Mouse (Mus musculus): ENCODE results near the gene Hist2h2be. TPM values are rescaled to one million over a fixed set of nuclear protein-coding genes. Genes with fewer than 3 reads are reported as not detected.
"Not testable (repeated sequence)": the region's sequence is repeated elsewhere in the genome, so short reads cannot be mapped to it uniquely, and the experiment has no call there.

The Hist2h2be gene
- polyA plus RNA-seq, 1 experiment, result 8.0 TPM

DNA sequence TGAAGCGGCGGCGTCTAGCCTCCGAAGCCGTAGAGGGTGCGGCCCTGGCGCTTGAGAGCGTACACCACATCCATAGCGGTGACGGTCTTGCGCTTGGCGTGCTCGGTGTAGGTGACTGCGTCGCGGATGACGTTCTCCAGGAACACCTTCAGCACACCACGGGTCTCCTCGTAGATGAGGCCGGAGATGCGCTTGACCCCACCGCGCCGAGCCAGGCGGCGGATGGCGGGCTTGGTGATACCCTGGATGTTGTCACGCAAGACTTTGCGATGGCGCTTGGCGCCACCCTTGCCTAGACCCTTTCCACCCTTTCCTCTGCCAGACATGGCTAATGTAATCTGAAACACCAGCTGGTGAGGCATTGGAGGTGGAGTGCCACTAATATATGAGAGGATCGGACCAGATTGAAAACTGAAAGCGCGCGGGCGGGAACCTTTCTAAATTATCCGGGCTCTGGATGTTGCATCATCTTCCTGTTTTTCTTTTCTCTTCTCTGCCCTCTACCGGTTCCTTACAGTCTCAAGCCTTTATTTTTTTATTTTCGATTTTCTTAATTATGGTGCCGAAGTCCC is 42.1 kb downstream of the Hist2h2be start, which contains the start of gene Hist2h4:
Gene Hist2h4, minus strand, starts transcription at position 333 of the 572 bp plus-strand sequence.
- TF ChIP-seq POLR2A (IDR thresholded peaks at IDR 0.05; ENCODE audit: borderline replicate concordance, insufficient read depth, low read length) (peak; percentile 100), CTCF (IDR thresholded peaks at IDR 0.05; ENCODE audit: borderline replicate concordance, insufficient read depth, low read depth, low read length) (no peak; the same call in 1 of the 2 replicates)
- WGBS, result under 1% methylated on average over 40 of the region's 40 CpGs
- Histone ChIP-seq H3K4me3 (replicated peaks; ENCODE audit: insufficient read depth, low read depth, low read length) (peak within 1 kb of the TSS; percentile 72), H3K4me1 (ENCODE audit: control insufficient read depth, insufficient read depth, low read length) (peaks cover 6% of the 10 kb centered on the region; the same call in 1 of the 2 replicates), H3K27ac (ENCODE audit: insufficient read depth, low read length) (peak within 1 kb of the TSS; percentile 91), H3K27me3 (ENCODE audit: control insufficient read depth, insufficient read depth, low read length) (no peaks in the 10 kb centered on the region)
- DNase-seq, result peak; percentile 98 to 99

DNA sequence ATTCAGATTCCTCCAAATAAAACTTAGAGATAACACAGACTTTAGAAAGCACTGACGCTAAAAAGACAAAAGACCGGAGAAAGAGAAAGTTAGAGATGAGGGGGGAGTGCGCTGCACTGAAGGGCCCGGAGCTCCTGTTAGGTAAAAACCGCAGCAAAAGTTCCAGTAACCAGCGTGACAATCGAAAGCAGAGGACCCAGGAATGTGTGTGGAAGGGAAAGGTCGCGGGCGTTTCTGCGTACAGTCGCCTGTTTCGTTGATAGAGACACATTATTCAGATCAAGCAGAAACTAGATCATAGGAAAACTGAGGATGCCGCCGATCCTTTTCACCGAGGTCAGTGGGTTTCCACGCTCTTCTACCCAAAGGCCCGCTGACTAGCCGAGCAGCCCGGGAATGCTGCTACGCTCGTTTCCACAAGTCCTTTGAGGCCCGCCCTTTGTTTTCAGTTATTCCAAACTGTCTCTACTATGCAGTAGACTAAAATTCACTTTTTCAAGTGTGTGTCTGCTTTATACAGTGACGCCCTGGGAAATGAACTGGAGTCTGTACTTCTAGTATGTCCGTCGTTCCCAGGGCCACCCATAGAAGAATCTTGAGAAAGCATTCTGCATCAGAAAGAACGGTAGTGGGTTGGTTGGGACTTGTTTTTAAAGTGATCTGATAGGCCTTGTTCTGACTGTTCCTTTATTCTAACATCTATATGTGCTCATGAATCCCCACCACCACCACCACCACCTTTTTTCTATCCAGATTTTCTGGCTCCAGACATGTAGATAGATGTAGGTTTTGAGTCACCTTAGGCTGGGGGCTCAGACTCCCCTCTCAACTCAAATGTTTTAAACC is 42.9 kb downstream of the Hist2h2be start:
- WGBS, result 1% methylated on average over 27 of the region's 27 CpGs
- Histone ChIP-seq H3K27me3 (ENCODE audit: control insufficient read depth, insufficient read depth, low read length) (no peaks in the 10 kb centered on the region), H3K27ac (ENCODE audit: insufficient read depth, low read length) (peak overlapping the region; percentile 86), H3K4me3 (replicated peaks; ENCODE audit: insufficient read depth, low read depth, low read length) (peak overlapping the region; percentile 53), H3K4me1 (ENCODE audit: control insufficient read depth, insufficient read depth, low read length) (peaks cover 6% of the 10 kb centered on the region; the same call in 1 of the 2 replicates)
- TF ChIP-seq CTCF (IDR thresholded peaks at IDR 0.05; ENCODE audit: borderline replicate concordance, insufficient read depth, low read depth, low read length) (no peak), POLR2A (IDR thresholded peaks at IDR 0.05; ENCODE audit: borderline replicate concordance, insufficient read depth, low read length) (no peak)
- DNase-seq, result peak in 1 of 2 experiments; percentile 70

DNA sequence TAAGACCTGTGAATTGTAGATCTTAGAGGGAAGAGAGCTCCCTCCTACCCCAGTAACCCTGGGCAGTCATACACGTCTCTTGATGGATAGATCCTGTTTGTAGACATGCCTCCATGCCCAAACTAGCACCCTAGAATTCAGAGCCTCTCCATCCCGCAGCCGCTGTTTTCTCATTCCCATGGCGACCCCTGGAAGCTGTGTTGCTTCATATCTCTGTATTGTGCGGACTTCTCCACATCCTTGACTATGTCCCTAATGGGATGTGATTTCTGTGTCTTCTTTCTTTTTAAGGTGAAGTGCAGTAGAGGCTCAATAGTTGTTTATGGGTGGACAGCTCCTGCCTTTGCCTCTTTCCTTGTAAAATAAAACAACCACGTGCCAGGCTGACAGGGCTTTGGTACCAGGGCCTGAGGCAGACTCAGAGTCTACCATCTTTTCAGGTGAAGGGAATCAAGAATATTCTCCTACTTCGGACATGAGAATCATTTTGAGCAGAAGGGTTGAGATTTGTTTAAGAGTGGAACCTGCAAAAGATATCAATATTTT is 43.6 kb downstream of the Hist2h2be start:
- WGBS, result 52% methylated on average over 7 of the region's 7 CpGs
- DNase-seq, result peak in 1 of 2 experiments; percentile 31
- TF ChIP-seq POLR2A (IDR thresholded peaks at IDR 0.05; ENCODE audit: borderline replicate concordance, insufficient read depth, low read length) (no peak), CTCF (IDR thresholded peaks at IDR 0.05; ENCODE audit: borderline replicate concordance, insufficient read depth, low read depth, low read length) (no peak)
- Histone ChIP-seq H3K4me3 (replicated peaks; ENCODE audit: insufficient read depth, low read depth, low read length) (no peak overlapping the region), H3K4me1 (ENCODE audit: control insufficient read depth, insufficient read depth, low read length) (peaks cover 6% of the 10 kb centered on the region; the same call in 1 of the 2 replicates), H3K27ac (ENCODE audit: insufficient read depth, low read length) (peak overlapping the region; percentile 63; the same call in 1 of the 2 replicates), H3K27me3 (ENCODE audit: control insufficient read depth, insufficient read depth, low read length) (no peaks in the 10 kb centered on the region)

DNA sequence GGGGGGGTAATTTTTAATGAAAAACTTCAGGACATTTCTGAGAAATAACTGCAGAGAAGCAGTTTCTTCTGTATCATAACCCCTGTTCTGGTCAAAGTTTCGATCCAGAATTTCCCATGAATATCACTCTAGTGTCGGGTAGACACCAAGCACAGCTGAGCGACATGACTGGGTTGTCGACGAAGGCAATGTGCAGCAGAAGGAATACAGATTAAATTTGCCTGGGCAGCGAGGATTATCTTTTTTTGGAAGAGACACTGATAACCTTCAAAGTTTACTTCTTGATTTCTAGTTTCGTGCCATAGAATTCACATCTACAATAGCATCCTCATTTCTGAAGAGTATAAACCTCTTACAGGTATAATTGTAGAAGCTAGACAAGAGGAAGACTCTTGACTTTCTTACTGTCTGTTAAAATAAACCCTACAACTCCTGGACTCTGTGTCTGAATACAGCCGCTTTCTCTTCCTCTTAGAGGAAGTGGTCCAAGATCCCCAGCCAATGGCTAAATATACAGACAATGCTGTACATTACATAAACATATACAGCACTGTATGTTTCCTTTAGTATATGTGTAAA is 45.3 kb downstream of the Hist2h2be start:
- Histone ChIP-seq H3K4me1 (ENCODE audit: control insufficient read depth, insufficient read depth, low read length) (peaks cover 6% of the 10 kb centered on the region; the same call in 1 of the 2 replicates), H3K4me3 (replicated peaks; ENCODE audit: insufficient read depth, low read depth, low read length) (no peak overlapping the region), H3K27ac (ENCODE audit: insufficient read depth, low read length) (no peak overlapping the region), H3K27me3 (ENCODE audit: control insufficient read depth, insufficient read depth, low read length) (no peaks in the 10 kb centered on the region)
- TF ChIP-seq CTCF (IDR thresholded peaks at IDR 0.05; ENCODE audit: borderline replicate concordance, insufficient read depth, low read depth, low read length) (no peak), POLR2A (IDR thresholded peaks at IDR 0.05; ENCODE audit: borderline replicate concordance, insufficient read depth, low read length) (no peak)
- no peak for DNase-seq
- WGBS, result 93% methylated on average over 8 of the region's 8 CpGs

DNA sequence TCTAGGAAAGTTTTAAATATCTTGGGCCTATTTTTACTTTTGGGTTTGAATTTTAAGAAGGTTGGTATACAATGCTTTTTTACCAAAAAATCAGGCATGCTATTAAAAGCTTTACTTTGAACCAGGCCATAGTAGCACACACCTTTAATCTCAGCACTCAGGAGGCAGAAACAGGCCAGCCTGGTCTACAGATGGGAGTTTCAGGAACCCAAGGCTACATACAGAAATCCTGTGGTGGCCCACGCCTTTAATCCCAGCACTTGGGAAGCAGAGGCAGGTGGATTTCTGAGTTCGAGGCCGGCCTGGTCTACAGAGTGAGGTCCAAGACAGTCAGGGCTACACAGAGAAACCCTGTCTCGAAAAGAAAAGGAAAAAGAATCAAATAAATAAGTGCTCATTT is 46.6 kb downstream of the Hist2h2be start:
- no peak overlapping the region for H3K27ac ChIP-seq (ENCODE audit: insufficient read depth, low read length)
- TF ChIP-seq CTCF (IDR thresholded peaks at IDR 0.05; ENCODE audit: borderline replicate concordance, insufficient read depth, low read depth, low read length) (no peak), POLR2A (IDR thresholded peaks at IDR 0.05; ENCODE audit: borderline replicate concordance, insufficient read depth, low read length) (no peak)
- 80% methylated on average over 4 of the region's 4 CpGs for WGBS
- peaks cover 6% of the 10 kb centered on the region; the same call in 1 of the 2 replicates for H3K4me1 ChIP-seq (ENCODE audit: control insufficient read depth, insufficient read depth, low read length)
- H3K27me3 ChIP-seq (ENCODE audit: control insufficient read depth, insufficient read depth, low read length), result no peaks in the 10 kb centered on the region
- DNase-seq, result no peak
- H3K4me3 ChIP-seq (replicated peaks; ENCODE audit: insufficient read depth, low read depth, low read length), result no peak overlapping the region

DNA sequence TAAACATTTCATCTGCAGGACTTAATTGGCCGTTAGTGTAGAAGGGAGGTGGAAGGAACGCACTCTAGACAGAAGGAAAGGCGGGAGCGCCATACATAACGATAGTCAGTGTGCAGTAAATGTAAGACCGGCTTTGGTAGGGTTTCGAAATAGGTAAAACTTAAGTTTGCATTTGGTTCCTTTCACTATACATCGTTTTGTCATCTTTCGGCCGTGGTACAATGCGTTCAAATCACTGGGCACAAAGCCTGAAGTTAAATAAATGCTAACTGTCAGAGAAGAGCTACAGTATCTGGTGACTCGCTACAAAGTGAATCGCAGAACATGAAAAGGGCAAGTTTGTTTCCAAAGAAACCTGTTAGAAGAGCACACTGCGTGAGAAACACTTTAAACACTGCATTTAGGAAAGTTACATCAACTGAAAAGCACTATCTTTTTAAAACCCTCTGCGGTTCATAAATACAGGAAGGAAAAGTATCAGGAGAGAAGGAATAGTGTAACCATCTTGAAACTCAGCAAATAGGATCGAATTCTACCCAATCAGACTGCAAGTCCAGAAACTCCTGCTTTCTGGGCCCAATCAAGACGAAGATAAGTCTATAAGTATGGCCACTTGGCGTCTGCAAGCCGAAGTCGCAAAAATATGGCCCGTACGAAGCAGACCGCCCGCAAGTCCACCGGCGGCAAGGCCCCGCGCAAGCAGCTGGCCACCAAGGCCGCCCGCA is 47.3 kb downstream of the Hist2h2be start, which contains the start of gene Hist2h3b:
Gene Hist2h3b, plus strand, starts transcription at position 604 of the 725 bp plus-strand sequence.
- DNase-seq, result peak; percentile 87 to 89
- Histone ChIP-seq H3K4me3 (replicated peaks; ENCODE audit: insufficient read depth, low read depth, low read length) (peak within 1 kb of the TSS; percentile 70), H3K27me3 (ENCODE audit: control insufficient read depth, insufficient read depth, low read length) (no peaks in the 10 kb centered on the region), H3K27ac (ENCODE audit: insufficient read depth, low read length) (peak within 1 kb of the TSS; percentile 93), H3K4me1 (ENCODE audit: control insufficient read depth, insufficient read depth, low read length) (peaks cover 6% of the 10 kb centered on the region; the same call in 1 of the 2 replicates)
- TF ChIP-seq CTCF (IDR thresholded peaks at IDR 0.05; ENCODE audit: borderline replicate concordance, insufficient read depth, low read depth, low read length), result no peak
- peak; percentile 89 for TF ChIP-seq POLR2A (IDR thresholded peaks at IDR 0.05; ENCODE audit: borderline replicate concordance, insufficient read depth, low read length)
- WGBS, result 13% methylated on average over 30 of the region's 30 CpGs

DNA sequence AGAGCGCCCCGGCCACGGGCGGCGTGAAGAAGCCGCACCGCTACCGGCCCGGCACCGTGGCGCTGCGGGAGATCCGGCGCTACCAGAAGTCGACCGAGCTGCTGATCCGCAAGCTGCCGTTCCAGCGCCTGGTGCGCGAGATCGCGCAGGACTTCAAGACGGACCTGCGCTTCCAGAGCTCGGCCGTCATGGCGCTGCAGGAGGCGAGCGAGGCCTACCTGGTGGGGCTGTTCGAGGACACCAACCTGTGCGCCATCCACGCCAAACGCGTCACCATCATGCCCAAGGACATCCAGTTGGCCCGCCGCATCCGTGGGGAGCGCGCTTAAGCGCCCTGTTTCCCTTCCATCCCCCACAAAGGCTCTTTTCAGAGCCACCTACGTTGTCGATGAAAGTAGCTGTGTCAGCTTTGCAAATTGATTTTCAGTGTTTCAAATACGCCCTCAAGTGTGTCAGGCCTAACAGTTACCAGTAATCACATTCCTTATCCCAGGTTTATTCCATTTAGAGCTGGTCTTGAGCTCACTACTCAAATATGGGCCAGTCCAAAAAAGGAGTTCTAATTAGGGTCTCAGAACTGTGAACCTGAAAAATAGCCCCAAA is 48.0 kb downstream of the Hist2h2be start:
- H3K4me1 ChIP-seq (ENCODE audit: control insufficient read depth, insufficient read depth, low read length); H3K27me3 ChIP-seq (ENCODE audit: control insufficient read depth, insufficient read depth, low read length): not testable (repeated sequence)
- under 1% methylated on average over 17 of the region's 44 CpGs for WGBS
- peak in 1 of 2 experiments; percentile 63 for DNase-seq
- H3K27ac ChIP-seq (ENCODE audit: insufficient read depth, low read length), result peak overlapping the region; percentile 93
- H3K4me3 ChIP-seq (replicated peaks; ENCODE audit: insufficient read depth, low read depth, low read length), result peak overlapping the region; percentile 56
